Mouse (Mus musculus): ENCODE measurements at regions not wholly inside any gene's neighbourhood (a gene's known extent, or its start where the extent isn't known, plus 50 kb on each side); places are given as distances from the start of the nearest gene placed in this dataset.

DNA sequence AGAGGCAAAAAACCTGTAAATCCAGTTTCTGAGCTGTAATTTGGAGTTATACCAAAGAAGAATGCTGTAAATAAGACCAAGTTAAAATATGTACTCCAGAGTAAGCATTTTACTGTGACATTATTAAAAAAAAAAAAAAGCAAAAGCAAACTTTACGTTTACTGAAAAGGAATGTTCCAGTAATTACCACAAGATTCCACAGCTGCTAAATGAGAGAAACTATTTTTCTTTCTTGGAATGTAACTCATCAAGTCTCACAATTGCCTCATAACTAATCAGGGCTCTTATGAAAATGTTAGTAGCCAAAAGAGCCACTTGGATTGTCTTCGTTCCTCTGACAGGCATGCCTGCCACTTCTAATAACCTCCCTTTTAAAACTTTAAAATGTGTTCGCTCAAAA lies 210.5 kb upstream of the Cited2 start:
- no peak for ATAC-seq (replicated peaks; ENCODE audit: low FRiP score)
- Histone ChIP-seq H3K36me3 (no peaks in the 10 kb centered on the region), H3K9me3 (replicated peaks) (no peaks in the 10 kb centered on the region), H3K4me2 (no peak overlapping the region), H3K4me1 (peaks cover 7% of the 10 kb centered on the region), H3K27me3 (no peaks in the 10 kb centered on the region), H3K4me3 (replicated peaks) (no peak overlapping the region), H3K9ac (no peak overlapping the region), H3K27ac (peak overlapping the region; percentile 77; the same call in 1 of the 2 replicates)
- 56% methylated on average over 3 of the region's 3 CpGs for WGBS

DNA sequence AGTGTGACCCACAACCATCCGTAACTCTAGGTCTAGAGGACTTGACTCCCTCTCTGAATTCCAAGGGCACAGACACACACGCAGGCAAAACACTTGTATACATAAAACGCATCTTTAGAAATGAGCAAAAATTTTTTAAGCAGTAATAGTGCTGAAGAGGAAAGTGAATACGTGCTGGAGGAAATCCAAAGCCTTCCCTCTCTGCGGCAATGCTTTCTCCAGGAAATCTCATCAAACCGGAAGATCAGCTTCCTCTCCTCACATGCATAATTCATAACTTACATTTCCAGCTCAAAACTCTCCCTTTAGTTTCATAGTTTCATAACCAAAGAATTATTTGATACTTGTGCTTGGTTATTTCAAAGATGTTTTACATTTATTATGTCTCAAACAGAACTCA lies 209.3 kb upstream of the Cited2 start:
- H3K9ac ChIP-seq, result no peak overlapping the region
- no peaks in the 10 kb centered on the region for H3K36me3 ChIP-seq
- 78% methylated on average over 6 of the region's 6 CpGs for WGBS
- H3K27ac ChIP-seq, result no peak overlapping the region
- no peaks in the 10 kb centered on the region for H3K9me3 ChIP-seq (replicated peaks)
- H3K4me2 ChIP-seq, result no peak overlapping the region
- no peaks in the 10 kb centered on the region for H3K27me3 ChIP-seq
- ATAC-seq (replicated peaks; ENCODE audit: low FRiP score), result no peak
- H3K4me1 ChIP-seq, result peaks cover 8% of the 10 kb centered on the region
- H3K4me3 ChIP-seq (replicated peaks), result no peak overlapping the region

DNA sequence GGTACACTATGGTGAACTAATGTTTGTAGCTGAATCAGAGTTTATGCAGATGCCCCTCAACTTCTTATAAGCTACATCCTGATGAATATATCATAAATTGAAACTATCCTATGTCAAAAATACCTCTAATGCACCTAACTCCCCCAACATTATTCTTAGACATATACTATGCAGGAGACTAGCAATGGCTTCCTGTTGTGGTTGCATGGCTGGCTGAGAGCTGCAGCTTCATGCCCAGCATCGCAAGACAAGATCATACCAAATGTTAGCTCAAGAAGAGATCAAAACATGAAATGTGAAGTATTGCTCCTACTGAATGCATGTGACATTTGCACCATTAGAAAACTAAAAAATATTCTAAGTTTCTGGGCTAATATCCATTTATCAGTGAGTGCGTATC lies 206.9 kb upstream of the Cited2 start:
- Histone ChIP-seq H3K36me3 (no peaks in the 10 kb centered on the region), H3K4me2 (no peak overlapping the region), H3K27me3 (no peaks in the 10 kb centered on the region), H3K9me3 (replicated peaks) (no peaks in the 10 kb centered on the region), H3K4me1 (peaks cover 10% of the 10 kb centered on the region), H3K4me3 (replicated peaks) (no peak overlapping the region), H3K9ac (no peak overlapping the region), H3K27ac (no peak overlapping the region)
- no peak for ATAC-seq (replicated peaks; ENCODE audit: low FRiP score)
- 98% methylated on average over 2 of the region's 2 CpGs for WGBS

DNA sequence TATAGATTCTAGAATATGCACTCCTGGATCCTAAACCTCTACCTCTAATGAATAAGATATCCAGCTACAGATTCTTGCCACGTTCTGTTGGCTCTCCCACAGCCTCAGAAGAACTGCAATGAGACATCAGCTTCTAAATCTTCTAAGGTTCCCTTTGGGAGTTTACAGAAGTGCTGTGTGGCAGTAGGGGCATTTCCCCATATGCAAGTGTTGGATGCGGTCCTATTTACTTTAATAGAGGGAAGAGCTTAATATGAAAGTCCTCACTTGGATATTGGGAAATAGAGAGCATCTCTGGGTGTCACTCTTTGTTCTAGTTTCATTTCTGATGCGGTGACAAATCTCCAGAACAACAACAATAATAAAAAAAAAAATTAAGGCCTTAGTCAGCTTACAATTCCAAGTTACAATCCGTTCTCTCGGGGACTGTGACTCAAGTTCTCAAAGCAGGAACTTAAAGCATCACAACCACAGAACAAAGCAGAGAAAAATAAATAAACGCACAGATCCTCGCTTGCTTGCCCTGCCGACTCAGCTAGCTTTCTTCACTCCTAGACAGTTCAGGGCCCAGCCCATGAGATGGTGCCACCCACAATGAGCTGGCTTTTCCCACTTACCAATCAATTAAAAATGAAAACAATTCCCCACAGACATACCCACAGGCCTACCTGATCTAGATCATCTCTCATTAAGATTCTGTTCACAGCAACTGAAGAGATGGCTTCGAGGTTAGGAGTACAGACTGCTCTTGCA lies 204.4 kb upstream of the Cited2 start:
- 52% methylated on average over 9 of the region's 9 CpGs for WGBS
- Histone ChIP-seq H3K27ac (peak overlapping the region; percentile 28; the same call in 1 of the 2 replicates), H3K9ac (no peak overlapping the region)

DNA sequence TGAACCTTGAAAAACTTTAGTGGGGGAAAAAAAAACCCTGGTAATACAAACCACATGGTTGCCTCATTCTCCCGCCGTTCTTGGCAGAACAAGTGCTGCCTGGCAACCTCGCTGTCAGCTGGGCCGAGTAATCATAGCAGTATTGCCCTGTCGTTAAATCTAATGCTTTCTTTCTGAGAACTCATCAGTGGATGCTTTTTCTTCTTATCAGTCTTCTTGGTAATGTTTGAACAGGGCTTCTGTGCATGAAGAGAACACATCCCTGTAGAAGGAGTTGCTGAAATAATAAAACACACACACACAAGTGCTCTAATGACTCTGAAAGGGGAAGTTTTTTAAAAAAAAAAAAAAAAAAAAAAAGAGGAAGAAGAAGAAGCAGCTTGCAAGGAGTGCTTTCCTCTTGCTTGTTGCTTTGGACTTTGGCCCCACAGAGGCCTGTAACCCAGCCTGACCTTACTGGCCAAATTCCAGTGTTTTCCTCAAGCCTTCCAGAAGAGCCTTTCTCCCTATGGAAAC lies 200.9 kb upstream of the Cited2 start:
- 27% methylated on average over 5 of the region's 5 CpGs for WGBS
- no peak overlapping the region for H3K27ac ChIP-seq
- H3K4me3 ChIP-seq (replicated peaks), result no peak overlapping the region
- H3K36me3 ChIP-seq, result no peaks in the 10 kb centered on the region
- no peak for ATAC-seq (replicated peaks; ENCODE audit: low FRiP score)
- no peaks in the 10 kb centered on the region for H3K9me3 ChIP-seq (replicated peaks)
- H3K4me1 ChIP-seq, result peaks cover 10% of the 10 kb centered on the region
- no peak overlapping the region for H3K9ac ChIP-seq
- H3K27me3 ChIP-seq, result no peaks in the 10 kb centered on the region
- H3K4me2 ChIP-seq, result no peak overlapping the region

More for the DNA sequence above, 204.4 kb upstream of the Cited2 start:
- no peaks in the 10 kb centered on the region for H3K36me3 ChIP-seq
- no peak overlapping the region for H3K4me3 ChIP-seq (replicated peaks)
- peaks cover 9% of the 10 kb centered on the region for H3K4me1 ChIP-seq
- no peaks in the 10 kb centered on the region for H3K27me3 ChIP-seq
- no peak for ATAC-seq (replicated peaks; ENCODE audit: low FRiP score)
- no peak overlapping the region for H3K4me2 ChIP-seq
- no peaks in the 10 kb centered on the region for H3K9me3 ChIP-seq (replicated peaks)

DNA sequence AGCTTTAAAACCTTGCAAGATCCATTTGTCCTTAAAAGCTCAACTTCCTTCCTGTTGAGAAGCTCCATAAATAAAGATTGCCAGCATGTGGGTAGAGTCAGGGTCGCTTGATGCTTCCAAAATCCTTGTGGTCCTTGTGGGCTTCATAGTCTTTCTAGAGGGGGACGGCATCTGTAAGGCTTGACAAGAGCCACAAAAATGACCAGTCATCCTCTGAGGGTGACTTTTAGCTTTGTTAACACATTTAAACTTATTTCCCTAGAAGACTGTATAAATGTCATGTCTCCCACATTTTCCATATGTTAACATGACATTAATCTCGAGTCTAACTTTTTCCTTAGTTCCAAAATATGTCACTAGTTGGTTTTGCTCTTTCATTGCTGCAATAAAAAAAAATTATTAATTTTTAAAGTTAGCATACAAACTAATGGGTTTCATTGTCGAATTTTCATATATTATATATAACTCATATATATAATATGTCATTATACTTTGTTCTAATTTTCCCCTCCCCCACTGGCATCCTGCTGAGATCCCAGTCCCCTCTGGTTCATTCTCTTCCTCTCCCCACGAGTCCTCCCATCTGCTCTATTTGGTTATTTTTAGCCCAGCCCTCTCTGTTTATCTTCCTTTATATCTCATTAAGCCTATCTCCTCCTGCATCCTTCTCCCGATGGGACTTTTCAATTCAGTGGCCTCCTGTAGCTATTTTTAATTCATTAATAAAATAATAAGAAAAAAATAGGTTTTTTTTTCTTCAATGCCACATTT lies 199.3 kb upstream of the Cited2 start:
- Histone ChIP-seq H3K4me1 (peaks cover 24% of the 10 kb centered on the region), H3K9ac (no peak overlapping the region), H3K4me3 (replicated peaks) (no peak overlapping the region), H3K27ac (0 out of 2 replicates have a peak overlapping the region, but pooled peaks have one; percentile 11), H3K27me3 (no peaks in the 10 kb centered on the region), H3K9me3 (replicated peaks) (no peaks in the 10 kb centered on the region), H3K36me3 (no peaks in the 10 kb centered on the region), H3K4me2 (no peak overlapping the region)
- 0 out of 2 replicates have a peak, but pooled peaks have one; percentile 50 for ATAC-seq (replicated peaks; ENCODE audit: low FRiP score)
- 58% methylated on average over 6 of the region's 6 CpGs for WGBS

DNA sequence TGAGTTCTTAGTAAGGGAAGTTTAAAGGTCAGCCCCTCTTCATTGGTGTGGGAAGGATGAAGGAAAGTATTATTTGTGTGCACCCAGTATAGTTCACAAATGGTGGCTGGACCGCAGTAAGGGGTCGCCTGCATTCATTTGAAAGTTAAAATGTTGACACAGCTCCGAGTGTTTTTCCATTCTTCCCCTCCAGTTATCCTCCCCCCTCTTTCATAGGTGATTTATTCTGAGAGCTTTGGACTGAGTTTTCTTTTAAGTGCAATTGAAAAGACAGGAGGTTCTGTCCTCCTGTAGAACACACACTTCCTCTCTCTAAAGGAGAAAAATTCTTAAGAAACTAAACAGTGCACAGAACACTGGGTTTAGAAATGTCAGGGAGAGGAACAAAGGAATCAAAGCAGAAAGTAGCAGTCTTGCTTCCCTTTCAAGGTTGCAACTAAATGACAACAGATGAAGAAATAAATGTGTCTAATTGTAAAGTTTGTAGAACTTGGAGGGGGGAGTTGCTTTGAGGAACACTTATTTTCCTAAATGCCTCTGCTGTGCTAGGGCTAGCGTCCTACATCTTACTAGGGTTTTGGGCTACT lies 195.8 kb upstream of the Cited2 start:
- H3K9me3 ChIP-seq (replicated peaks), result no peaks in the 10 kb centered on the region
- H3K27ac ChIP-seq, result 0 out of 2 replicates have a peak overlapping the region, but pooled peaks have one; percentile 45
- no peaks in the 10 kb centered on the region for H3K36me3 ChIP-seq
- no peak overlapping the region for H3K9ac ChIP-seq
- no peak overlapping the region for H3K4me2 ChIP-seq
- H3K27me3 ChIP-seq, result no peaks in the 10 kb centered on the region
- ATAC-seq (replicated peaks; ENCODE audit: low FRiP score), result no peak
- 35% methylated on average over 4 of the region's 4 CpGs for WGBS
- H3K4me3 ChIP-seq (replicated peaks), result no peak overlapping the region
- peaks cover 31% of the 10 kb centered on the region for H3K4me1 ChIP-seq

DNA sequence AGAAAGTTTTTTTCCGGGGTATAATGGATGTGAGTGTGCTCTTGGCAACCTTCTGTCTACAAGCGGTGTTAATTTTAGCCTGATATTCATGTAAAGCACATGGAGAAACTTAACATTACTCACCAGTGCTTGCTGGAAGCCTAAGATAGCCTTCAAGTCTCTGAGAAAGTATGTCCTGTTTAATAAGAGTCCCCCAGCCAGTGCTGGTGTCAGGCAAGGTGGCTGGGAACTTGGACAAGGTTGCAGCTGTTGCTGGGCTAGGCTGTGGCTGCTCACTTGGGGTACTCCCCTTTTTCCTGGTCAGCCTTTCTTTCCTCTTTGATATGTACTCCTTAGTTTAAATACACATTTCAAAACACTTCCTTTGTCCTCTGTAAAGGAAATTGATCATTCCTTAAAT lies 194.9 kb upstream of the Cited2 start:
- H3K27me3 ChIP-seq, result no peaks in the 10 kb centered on the region
- H3K9me3 ChIP-seq (replicated peaks), result no peaks in the 10 kb centered on the region
- WGBS, result 54% methylated on average over 2 of the region's 2 CpGs
- peak; percentile 85 for ATAC-seq (replicated peaks; ENCODE audit: low FRiP score)
- H3K9ac ChIP-seq, result no peak overlapping the region
- no peak overlapping the region for H3K4me2 ChIP-seq
- peak overlapping the region; percentile 74 for H3K27ac ChIP-seq
- H3K4me3 ChIP-seq (replicated peaks), result no peak overlapping the region
- no peaks in the 10 kb centered on the region for H3K36me3 ChIP-seq
- H3K4me1 ChIP-seq, result peaks cover 29% of the 10 kb centered on the region

DNA sequence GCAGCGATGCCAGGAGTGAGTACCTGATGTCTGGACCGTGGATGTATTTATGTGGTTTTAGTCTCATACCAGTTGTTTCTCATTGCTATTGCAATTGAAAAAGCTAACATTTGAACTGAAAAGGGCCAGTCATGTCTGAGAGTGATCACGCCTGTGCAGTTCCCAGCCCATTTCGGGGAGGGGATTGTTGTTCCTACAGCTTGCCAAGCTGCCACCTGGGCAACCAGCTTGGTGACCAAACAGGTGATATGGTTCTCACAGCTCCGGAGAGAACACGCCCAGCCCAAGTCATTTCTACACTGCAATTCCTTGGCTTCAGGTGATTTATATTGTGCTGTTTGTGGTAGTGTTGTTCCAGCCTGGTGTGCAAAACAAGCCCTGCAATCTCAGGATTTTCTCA lies 194.2 kb upstream of the Cited2 start:
- Histone ChIP-seq H3K4me3 (replicated peaks) (no peak overlapping the region), H3K9me3 (replicated peaks) (no peaks in the 10 kb centered on the region), H3K9ac (no peak overlapping the region), H3K4me2 (no peak overlapping the region), H3K27me3 (no peaks in the 10 kb centered on the region), H3K36me3 (no peaks in the 10 kb centered on the region), H3K4me1 (peaks cover 29% of the 10 kb centered on the region), H3K27ac (peak overlapping the region; percentile 74; the same call in 1 of the 2 replicates)
- 59% methylated on average over 6 of the region's 6 CpGs for WGBS
- ATAC-seq (replicated peaks; ENCODE audit: low FRiP score), result no peak; the same call in 1 of the 2 replicates

DNA sequence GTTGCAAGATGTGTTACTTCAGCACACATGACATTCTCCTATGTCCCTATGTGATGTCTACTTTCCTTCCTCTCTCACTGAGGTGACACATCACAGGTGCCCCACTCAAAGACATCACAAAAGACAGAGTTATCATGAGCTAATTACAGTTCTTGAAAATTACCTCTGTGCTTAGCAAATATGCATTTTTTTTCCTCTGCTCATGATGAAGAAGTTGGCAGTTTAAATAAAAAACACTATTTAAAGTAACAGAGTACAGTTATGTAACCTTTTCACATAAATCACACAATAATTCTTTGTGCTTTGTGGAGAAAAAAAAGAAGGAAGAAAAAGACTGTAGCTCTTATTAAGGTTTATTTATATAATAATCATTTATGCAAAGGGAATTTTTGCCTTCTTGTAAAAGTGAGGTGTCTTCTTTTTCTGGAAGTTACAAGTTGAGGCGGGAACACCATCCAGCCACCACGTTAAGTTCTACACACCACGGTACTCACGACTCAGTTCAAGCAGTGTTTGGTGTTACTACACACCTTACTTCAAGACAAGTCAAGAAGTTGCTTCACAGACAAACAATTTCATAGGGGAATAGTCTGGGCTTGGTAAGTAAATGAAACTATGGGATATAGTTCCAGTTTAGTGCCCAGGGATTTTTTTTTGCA lies 193.0 kb upstream of the Cited2 start:
- H3K9ac ChIP-seq, result no peak overlapping the region
- H3K27me3 ChIP-seq, result no peaks in the 10 kb centered on the region
- no peaks in the 10 kb centered on the region for H3K36me3 ChIP-seq
- H3K4me1 ChIP-seq, result peaks cover 29% of the 10 kb centered on the region
- H3K4me3 ChIP-seq (replicated peaks), result no peak overlapping the region
- no peak overlapping the region for H3K4me2 ChIP-seq
- ATAC-seq (replicated peaks; ENCODE audit: low FRiP score), result no peak
- H3K9me3 ChIP-seq (replicated peaks), result no peaks in the 10 kb centered on the region
- WGBS, result 76% methylated on average over 4 of the region's 4 CpGs
- H3K27ac ChIP-seq, result no peak overlapping the region

DNA sequence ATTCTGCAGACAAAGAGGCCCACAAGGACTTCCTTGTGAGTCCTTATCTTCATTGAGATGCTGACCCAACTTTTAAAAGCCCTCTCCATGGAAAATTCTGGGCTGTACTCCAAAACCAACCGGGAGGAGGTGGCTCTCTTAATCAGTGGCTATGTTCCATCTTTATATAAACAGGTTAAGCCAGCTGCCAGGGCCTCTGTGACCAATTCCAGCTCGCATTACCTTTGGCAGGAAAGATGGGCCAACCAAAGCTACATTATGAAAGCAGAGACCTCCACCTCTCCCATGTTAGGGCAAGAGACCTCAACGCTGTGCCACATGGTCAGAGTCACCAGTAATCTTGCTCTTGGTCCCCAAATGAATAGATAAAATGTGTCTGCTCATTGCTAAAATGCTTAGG lies 192.0 kb upstream of the Cited2 start:
- H3K9me3 ChIP-seq (replicated peaks), result no peaks in the 10 kb centered on the region
- no peaks in the 10 kb centered on the region for H3K36me3 ChIP-seq
- H3K4me2 ChIP-seq, result no peak overlapping the region
- H3K27ac ChIP-seq, result no peak overlapping the region
- no peaks in the 10 kb centered on the region for H3K27me3 ChIP-seq
- peaks cover 29% of the 10 kb centered on the region for H3K4me1 ChIP-seq
- no peak for ATAC-seq (replicated peaks; ENCODE audit: low FRiP score)
- no peak overlapping the region for H3K4me3 ChIP-seq (replicated peaks)
- H3K9ac ChIP-seq, result no peak overlapping the region
- 82% methylated on average over 3 of the region's 3 CpGs for WGBS
